Mouse (Mus musculus): ENCODE results near the gene Pknox2. TPM values are rescaled to one million over a fixed set of nuclear protein-coding genes. Genes with fewer than 3 reads are reported as not detected.

Pknox2 gene
- polyA plus RNA-seq, 1 experiment: 0.72 TPM

DNA sequence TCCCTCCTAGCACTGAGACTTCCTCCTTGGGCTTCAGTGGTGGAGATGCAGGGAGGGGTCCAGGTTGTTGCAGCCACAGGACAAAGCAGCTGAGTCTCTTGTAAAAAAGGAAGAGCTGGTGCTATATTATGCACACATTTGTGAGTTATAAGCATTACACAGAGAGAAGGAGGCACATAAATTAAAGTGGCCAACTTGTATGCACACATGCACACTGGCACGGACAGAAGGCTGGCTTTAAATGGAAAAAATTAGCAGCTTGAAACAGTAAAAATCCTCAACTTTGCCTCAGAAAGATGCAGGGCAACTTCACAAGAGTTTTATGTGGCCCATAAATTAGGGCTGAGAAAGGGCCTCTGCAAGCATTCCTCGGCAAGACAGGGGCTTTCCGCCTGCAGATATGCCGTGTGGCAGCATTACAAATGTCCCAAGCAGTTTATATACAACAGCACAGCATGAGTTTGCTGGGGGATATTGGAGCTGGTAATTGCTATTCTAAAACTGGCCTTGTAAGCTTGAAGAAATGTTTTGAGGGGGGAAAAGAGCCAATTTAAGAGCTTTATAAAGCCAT is 25.4 kb downstream of the Pknox2 start:
- TF ChIP-seq CTCF (IDR thresholded peaks at IDR 0.05; ENCODE audit: control insufficient read depth, insufficient read depth, low read length) (no peak), POLR2A (IDR thresholded peaks at IDR 0.05; ENCODE audit: borderline replicate concordance, control insufficient read depth, low read depth, low read length) (no peak)
- H3K4me3 ChIP-seq (replicated peaks; ENCODE audit: control insufficient read depth, low read depth, low read length): no peak overlapping the region
- no peak overlapping the region for H3K27ac ChIP-seq (ENCODE audit: control insufficient read depth, insufficient read depth, low read depth, low read length, poor library complexity)
- WGBS: 56% methylated on average over 4 of the region's 4 CpGs
- H3K4me1 ChIP-seq (ENCODE audit: control insufficient read depth, insufficient read depth, low read length): no peaks in the 10 kb centered on the region

- WGBS: 74% methylated on average over 6 of the region's 6 CpGs
These were observed 26.4 kb downstream of the Pknox2 start for GRCm38 (mm10) chr9:37120801-37121200.

GRCm38 (mm10) chr9:37117529-37117928 is 29.7 kb downstream of the Pknox2 start:
- WGBS: 96% methylated on average over 2 of the region's 2 CpGs
- TF ChIP-seq CTCF (IDR thresholded peaks at IDR 0.05; ENCODE audit: control insufficient read depth, insufficient read depth, low read length): no peak
- no peak for TF ChIP-seq POLR2A (IDR thresholded peaks at IDR 0.05; ENCODE audit: borderline replicate concordance, control insufficient read depth, low read depth, low read length)
- no peaks in the 10 kb centered on the region for H3K4me1 ChIP-seq (ENCODE audit: control insufficient read depth, insufficient read depth, low read length)
- no peak overlapping the region for H3K27ac ChIP-seq (ENCODE audit: control insufficient read depth, insufficient read depth, low read depth, low read length, poor library complexity)
- H3K4me3 ChIP-seq (replicated peaks; ENCODE audit: control insufficient read depth, low read depth, low read length): no peak overlapping the region

More at GRCm38 (mm10) chr9:37120801-37121200, 26.4 kb downstream of the Pknox2 start:
- Histone ChIP-seq H3K4me3 (replicated peaks; ENCODE audit: control insufficient read depth, low read depth, low read length) (no peak overlapping the region), H3K27ac (ENCODE audit: control insufficient read depth, insufficient read depth, low read depth, low read length, poor library complexity) (no peak overlapping the region), H3K4me1 (ENCODE audit: control insufficient read depth, insufficient read depth, low read length) (no peaks in the 10 kb centered on the region)
- TF ChIP-seq CTCF (IDR thresholded peaks at IDR 0.05; ENCODE audit: control insufficient read depth, insufficient read depth, low read length) (no peak), POLR2A (IDR thresholded peaks at IDR 0.05; ENCODE audit: borderline replicate concordance, control insufficient read depth, low read depth, low read length) (no peak)

DNA sequence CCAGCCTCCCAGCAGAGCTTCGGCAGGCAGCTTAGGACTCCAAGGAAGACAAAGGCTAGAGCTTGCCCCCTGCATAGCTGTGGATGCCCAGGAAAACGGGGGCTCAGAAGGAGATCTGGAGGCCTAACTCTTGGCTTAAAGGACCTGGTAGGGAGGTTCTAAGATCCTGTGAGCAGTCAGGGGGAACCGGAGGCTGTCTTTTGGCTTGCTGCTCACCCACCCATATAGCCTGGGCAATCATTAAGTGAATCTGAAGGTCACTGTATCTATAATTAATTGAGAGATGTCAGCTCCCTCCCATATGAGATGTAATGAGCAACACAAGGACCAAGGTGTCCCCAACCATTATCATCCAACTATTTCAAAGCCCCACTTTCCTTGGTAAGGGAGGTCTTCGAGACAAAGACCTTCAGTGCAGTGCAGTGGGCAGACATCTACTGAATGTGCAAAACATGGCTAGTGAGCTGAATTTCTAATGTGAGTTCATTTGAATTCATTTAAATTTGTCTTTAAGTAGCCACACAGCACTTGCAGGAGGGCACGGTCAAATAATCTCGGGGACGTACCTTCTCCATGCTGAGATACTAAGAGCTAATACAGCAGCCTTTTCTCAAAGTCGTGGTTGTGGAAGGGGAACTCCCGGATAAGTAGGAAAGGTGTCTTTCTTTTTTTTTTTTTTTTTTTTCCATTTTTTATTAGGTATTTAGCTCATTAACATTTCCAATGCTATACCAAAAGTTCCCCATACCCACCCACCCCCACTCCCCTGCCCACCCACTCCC is 30.4 kb downstream of the Pknox2 start:
- no peaks in the 10 kb centered on the region for H3K4me1 ChIP-seq (ENCODE audit: control insufficient read depth, insufficient read depth, low read length)
- 78% methylated on average over 9 of the region's 9 CpGs for WGBS
- H3K4me3 ChIP-seq (replicated peaks; ENCODE audit: control insufficient read depth, low read depth, low read length): no peak overlapping the region
- TF ChIP-seq POLR2A (IDR thresholded peaks at IDR 0.05; ENCODE audit: borderline replicate concordance, control insufficient read depth, low read depth, low read length): no peak
- no peak for TF ChIP-seq CTCF (IDR thresholded peaks at IDR 0.05; ENCODE audit: control insufficient read depth, insufficient read depth, low read length)
- no peak overlapping the region for H3K27ac ChIP-seq (ENCODE audit: control insufficient read depth, insufficient read depth, low read depth, low read length, poor library complexity)

- TF ChIP-seq CTCF (IDR thresholded peaks at IDR 0.05; ENCODE audit: control insufficient read depth, insufficient read depth, low read length) (no peak), POLR2A (IDR thresholded peaks at IDR 0.05; ENCODE audit: borderline replicate concordance, control insufficient read depth, low read depth, low read length) (no peak)
- 73% methylated on average over 7 of the region's 7 CpGs for WGBS
These were observed 31.4 kb downstream of the Pknox2 start for GRCm38 (mm10) chr9:37115820-37116219.

GRCm38 (mm10) chr9:37114286-37115267 is 32.6 kb downstream of the Pknox2 start:
- no peak overlapping the region for H3K4me3 ChIP-seq (replicated peaks; ENCODE audit: control insufficient read depth, low read depth, low read length)
- no peak overlapping the region for H3K27ac ChIP-seq (ENCODE audit: control insufficient read depth, insufficient read depth, low read depth, low read length, poor library complexity)
- no peak for TF ChIP-seq POLR2A (IDR thresholded peaks at IDR 0.05; ENCODE audit: borderline replicate concordance, control insufficient read depth, low read depth, low read length)
- TF ChIP-seq CTCF (IDR thresholded peaks at IDR 0.05; ENCODE audit: control insufficient read depth, insufficient read depth, low read length): no peak
- WGBS: 66% methylated on average over 9 of the region's 9 CpGs
- H3K4me1 ChIP-seq (ENCODE audit: control insufficient read depth, insufficient read depth, low read length): no peaks in the 10 kb centered on the region

More at GRCm38 (mm10) chr9:37115820-37116219, 31.4 kb downstream of the Pknox2 start:
- H3K4me1 ChIP-seq (ENCODE audit: control insufficient read depth, insufficient read depth, low read length): no peaks in the 10 kb centered on the region
- H3K27ac ChIP-seq (ENCODE audit: control insufficient read depth, insufficient read depth, low read depth, low read length, poor library complexity): no peak overlapping the region
- H3K4me3 ChIP-seq (replicated peaks; ENCODE audit: control insufficient read depth, low read depth, low read length): no peak overlapping the region

DNA sequence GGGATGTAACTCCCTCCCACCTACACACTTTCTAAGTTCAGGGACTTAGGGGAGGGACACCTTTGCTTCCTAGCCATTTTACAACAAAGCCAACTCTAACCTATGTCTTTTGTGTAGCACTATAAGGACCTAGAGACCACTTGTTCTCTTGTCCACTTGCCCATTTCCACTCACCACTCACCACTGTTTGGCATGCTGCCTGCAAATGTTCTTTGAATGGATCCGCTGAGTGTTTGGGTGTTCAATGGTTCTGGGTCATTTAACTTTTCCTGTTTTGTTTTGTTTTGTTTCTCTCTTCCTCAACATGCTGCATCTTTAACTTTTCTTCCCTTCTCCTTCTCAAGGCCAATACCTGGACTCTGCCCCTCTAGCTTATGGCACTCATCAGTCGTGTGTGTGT is 39.7 kb downstream of the Pknox2 start:
- 71% methylated on average over 2 of the region's 2 CpGs for WGBS
- H3K4me3 ChIP-seq (replicated peaks; ENCODE audit: control insufficient read depth, low read depth, low read length): no peak overlapping the region
- H3K27ac ChIP-seq (ENCODE audit: control insufficient read depth, insufficient read depth, low read depth, low read length, poor library complexity): no peak overlapping the region
- H3K4me1 ChIP-seq (ENCODE audit: control insufficient read depth, insufficient read depth, low read length): no peaks in the 10 kb centered on the region
- no peak for TF ChIP-seq CTCF (IDR thresholded peaks at IDR 0.05; ENCODE audit: control insufficient read depth, insufficient read depth, low read length)
- no peak for TF ChIP-seq POLR2A (IDR thresholded peaks at IDR 0.05; ENCODE audit: borderline replicate concordance, control insufficient read depth, low read depth, low read length)

DNA sequence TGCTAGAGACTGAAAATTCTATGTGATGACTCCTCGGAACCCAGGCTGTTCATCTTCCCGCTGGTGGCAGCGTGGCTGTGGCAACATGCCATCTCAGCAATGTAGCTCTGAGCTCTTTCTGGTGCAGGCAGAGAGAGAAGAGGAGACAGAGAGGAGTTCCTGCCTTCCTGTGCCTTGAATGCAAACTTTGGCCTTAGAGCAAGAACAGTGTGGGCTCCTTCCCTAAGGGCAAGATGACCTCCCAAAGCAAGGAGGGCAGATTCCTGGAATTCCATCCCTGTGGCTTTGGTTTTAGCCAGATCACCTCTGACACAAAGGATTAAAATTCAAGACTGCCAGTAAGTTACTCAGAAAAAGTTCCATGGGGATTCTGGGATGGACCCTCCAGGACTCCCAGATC is 40.4 kb downstream of the Pknox2 start:
- no peaks in the 10 kb centered on the region for H3K4me1 ChIP-seq (ENCODE audit: control insufficient read depth, insufficient read depth, low read length)
- 57% methylated on average over 3 of the region's 3 CpGs for WGBS
- H3K27ac ChIP-seq (ENCODE audit: control insufficient read depth, insufficient read depth, low read depth, low read length, poor library complexity): no peak overlapping the region
- TF ChIP-seq POLR2A (IDR thresholded peaks at IDR 0.05; ENCODE audit: borderline replicate concordance, control insufficient read depth, low read depth, low read length) (no peak), CTCF (IDR thresholded peaks at IDR 0.05; ENCODE audit: control insufficient read depth, insufficient read depth, low read length) (no peak)
- no peak overlapping the region for H3K4me3 ChIP-seq (replicated peaks; ENCODE audit: control insufficient read depth, low read depth, low read length)

Data from bone marrow, adult 2 months (tissue).